Mouse (Mus musculus) intestine, embryonic 14.5 days (tissue): ENCODE measurements around the gene Hoxd10. TPM values are rescaled to one million over a fixed set of nuclear protein-coding genes. Genes with fewer than 3 reads are reported as not detected.

Source experiments
- ATAC-seq: fragments of 200-750 bp; cut with Nextera tagmentation; replicated peaks from 2 replicates; pipeline ENCODE4 v1.8.0; 2017; ENCODE audit warnings: low read depth, moderate number of reproducible peaks, moderate TSS enrichment, moderate library complexity; ENCODE audit not compliant: low FRiP score, low TSS enrichment
- DNase-seq: peaks from one replicate; pipeline ENCODE4 v3.0.0-alpha.2; 2018; ENCODE audit warnings: low spot score
- H3K27ac ChIP-seq: fragments of 300-500 bp; sonication (generic); 2 replicates; pipeline ENCODE4 v1.5.1; 2014; ENCODE audit warnings: low read depth, mild to moderate bottlenecking, control low read depth
- H3K27me3 ChIP-seq: fragments of 300-500 bp; sonication (generic); replicated peaks from 2 replicates; pipeline ENCODE4 v1.6.1; 2014; ENCODE audit warnings: low read length, control low read depth; ENCODE audit not compliant: control insufficient read depth, insufficient read depth
- H3K36me3 ChIP-seq: fragments of 300-500 bp; sonication (generic); 2 replicates; pipeline ENCODE4 v1.6.1; 2014; ENCODE audit warnings: low read length, control low read depth; ENCODE audit not compliant: control insufficient read depth, insufficient read depth
- H3K4me1 ChIP-seq: fragments of 300-500 bp; sonication (generic); replicated peaks from 2 replicates; pipeline ENCODE4 v1.6.1; 2014; ENCODE audit warnings: low read length, control low read depth, mixed read lengths; ENCODE audit not compliant: control insufficient read depth, insufficient read depth
- H3K4me2 ChIP-seq: fragments of 300-500 bp; sonication (generic); 2 replicates; pipeline ENCODE4 v1.6.1; 2014; ENCODE audit warnings: low read length
- H3K4me3 ChIP-seq: fragments of 300-500 bp; sonication (generic); 2 replicates; pipeline ENCODE4 v1.5.1; 2014; ENCODE audit warnings: low read depth, low read length, control low read depth, mixed read lengths
- H3K9ac ChIP-seq: fragments of 300-500 bp; sonication (generic); 2 replicates; pipeline ENCODE4 v1.6.1; 2014; ENCODE audit warnings: mild to moderate bottlenecking, low read length
- H3K9me3 ChIP-seq: fragments of 300-500 bp; sonication (generic); 2 replicates; pipeline ENCODE4 v1.6.1; 2016; ENCODE audit warnings: low read length, control low read depth; ENCODE audit not compliant: control insufficient read depth
- WGBS: fragments of 180-500 bp; shearing (Covaris S2); extraction: QIAGEN DNeasy Blood & Tissue Kit; methylation state at CpG from one replicate; pipeline ENCODE4 v1.1.7; 2014; 5-methylcytosine and 5-hydroxymethylcytosine counted together
- polyA plus RNA-seq: library from polyadenylated mRNA; unstranded; fragments of >200 nt; fragmentation: Nextera tagmentation; extraction: Ambion mirVana; gene quantifications from 2 replicates; pipeline ENCODE4 v1.2.1, GENCODE M21; 2014

The Hoxd10 gene
- polyA plus RNA-seq, 1 experiment from 2014 or later, result 7.8 TPM

- Histone ChIP-seq H3K36me3 (no peaks in the 10 kb centered on the region), H3K27ac (peak overlapping the region; percentile 67), H3K9ac (peak overlapping the region; percentile 41), H3K4me3 (peak overlapping the region; percentile 33), H3K27me3 (peaks cover 95% of the 10 kb centered on the region), H3K4me2 (peak overlapping the region; percentile 51), H3K9me3 (no peaks in the 10 kb centered on the region), H3K4me1 (peaks cover 19% of the 10 kb centered on the region)
- 16% methylated on average over 43 of the region's 43 CpGs for WGBS
- DNase-seq (no peak), ATAC-seq (no peak)
Observed at GRCm38 (mm10) chr2:74726973-74727639, 35.4 kb downstream of the Hoxd10 start.

DNA sequence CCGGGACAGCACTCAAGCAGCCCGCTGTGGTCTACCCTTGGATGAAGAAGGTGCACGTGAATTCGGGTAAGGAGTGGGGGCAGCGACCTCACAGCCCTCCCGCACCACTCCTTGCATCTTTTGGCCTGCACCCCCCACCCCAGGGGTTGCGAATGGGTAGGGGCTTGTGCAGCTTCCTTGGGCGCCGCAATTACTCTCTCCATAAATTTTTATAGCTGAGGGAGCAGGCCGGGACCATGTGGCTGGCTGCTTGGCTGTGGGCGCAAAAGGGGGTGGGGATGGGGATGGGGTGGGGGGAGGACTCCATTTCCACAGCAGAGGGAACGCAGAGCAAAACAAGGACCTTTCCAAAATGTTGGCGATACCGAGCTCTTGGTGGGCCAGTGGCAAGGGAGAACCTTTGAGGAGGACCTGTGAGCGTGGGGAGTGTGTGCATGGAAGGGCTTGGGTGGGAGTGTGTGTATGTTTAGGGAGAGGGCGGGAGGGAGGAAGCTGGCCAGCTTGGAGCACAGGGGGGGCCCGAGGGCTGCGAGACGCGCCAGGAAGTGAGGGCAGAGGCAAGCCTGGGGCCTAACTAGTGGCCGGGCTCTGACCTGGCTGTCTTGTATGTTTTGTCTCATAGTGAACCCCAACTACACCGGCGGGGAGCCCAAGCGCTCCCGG lies 36.0 kb downstream of the Hoxd10 start:
- Histone ChIP-seq H3K9me3 (no peaks in the 10 kb centered on the region), H3K36me3 (no peaks in the 10 kb centered on the region), H3K4me3 (peak overlapping the region; percentile 33), H3K27me3 (peaks cover 95% of the 10 kb centered on the region), H3K9ac (peak overlapping the region; percentile 41), H3K4me2 (peak overlapping the region; percentile 51), H3K27ac (peak overlapping the region; percentile 67), H3K4me1 (peaks cover 19% of the 10 kb centered on the region)
- DNase-seq (peak; percentile 65), ATAC-seq (0 out of 2 replicates have a peak, but pooled peaks have one; percentile 12)
- WGBS, result 26% methylated on average over 25 of the region's 25 CpGs

GRCm38 (mm10) chr2:74728303-74728680 lies 36.6 kb downstream of the Hoxd10 start:
- Histone ChIP-seq H3K4me1 (peaks cover 18% of the 10 kb centered on the region), H3K4me2 (peak overlapping the region; percentile 51; the same call in 1 of the 2 replicates), H3K4me3 (peak overlapping the region; percentile 33), H3K36me3 (no peaks in the 10 kb centered on the region), H3K9ac (peak overlapping the region; percentile 41), H3K27ac (peak overlapping the region; percentile 67; the same call in 1 of the 2 replicates), H3K9me3 (no peaks in the 10 kb centered on the region), H3K27me3 (peaks cover 95% of the 10 kb centered on the region)
- WGBS, result 62% methylated on average over 13 of the region's 13 CpGs
- ATAC-seq (peak; percentile 44), DNase-seq (peak; percentile 58)

DNA sequence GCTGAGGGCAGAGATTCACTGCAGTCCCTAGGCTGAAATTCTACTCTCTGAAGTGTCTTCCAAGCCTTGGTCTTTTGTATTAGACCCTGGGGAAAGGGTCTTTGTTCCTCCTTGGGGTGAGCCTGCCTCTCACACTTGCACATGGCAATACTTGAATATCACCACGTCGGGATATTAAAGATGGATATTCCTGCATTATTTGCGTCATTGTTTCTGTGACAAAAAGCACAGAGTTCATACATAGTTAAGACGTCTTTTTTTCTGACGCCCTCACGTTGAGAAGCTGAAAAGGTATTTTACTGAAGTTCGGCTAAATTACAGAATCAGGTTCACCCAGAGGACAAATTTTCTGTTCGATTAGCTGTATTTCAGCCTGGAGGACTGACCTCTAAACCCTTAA lies 38.6 kb downstream of the Hoxd10 start:
- 0 out of 2 replicates have a peak overlapping the region, but pooled peaks have one; percentile 9 for H3K27ac ChIP-seq
- H3K9me3 ChIP-seq, result no peaks in the 10 kb centered on the region
- H3K4me3 ChIP-seq, result no peak overlapping the region
- DNase-seq (no peak), ATAC-seq (no peak)
- H3K4me2 ChIP-seq, result peak overlapping the region; percentile 49
- H3K36me3 ChIP-seq, result no peaks in the 10 kb centered on the region
- peak overlapping the region; percentile 0; the same call in 1 of the 2 replicates for H3K9ac ChIP-seq
- 49% methylated on average over 8 of the region's 8 CpGs for WGBS
- H3K27me3 ChIP-seq, result peaks cover 96% of the 10 kb centered on the region
- peaks cover 6% of the 10 kb centered on the region; the same call in 1 of the 2 replicates for H3K4me1 ChIP-seq

GRCm38 (mm10) chr2:74731055-74731454 lies 39.3 kb downstream of the Hoxd10 start:
- peak overlapping the region; percentile 29; the same call in 1 of the 2 replicates for H3K27ac ChIP-seq
- no peak overlapping the region; the same call in 1 of the 2 replicates for H3K4me3 ChIP-seq
- H3K4me2 ChIP-seq, result peak overlapping the region; percentile 49
- peaks cover 8% of the 10 kb centered on the region; the same call in 1 of the 2 replicates for H3K4me1 ChIP-seq
- peaks cover 97% of the 10 kb centered on the region for H3K27me3 ChIP-seq
- DNase-seq (no peak), ATAC-seq (no peak)
- no peaks in the 10 kb centered on the region for H3K9me3 ChIP-seq
- no peaks in the 10 kb centered on the region for H3K36me3 ChIP-seq
- 0 out of 2 replicates have a peak overlapping the region, but pooled peaks have one; percentile 22 for H3K9ac ChIP-seq

- H3K4me2 ChIP-seq, result peak overlapping the region; percentile 49
- 26% methylated on average over 9 of the region's 9 CpGs for WGBS
- peaks cover 8% of the 10 kb centered on the region; the same call in 1 of the 2 replicates for H3K4me1 ChIP-seq
- H3K9me3 ChIP-seq, result no peaks in the 10 kb centered on the region
- no peak for ATAC-seq
- H3K9ac ChIP-seq, result peak overlapping the region; percentile 22; the same call in 1 of the 2 replicates
- H3K36me3 ChIP-seq, result no peaks in the 10 kb centered on the region
- H3K27ac ChIP-seq, result 0 out of 2 replicates have a peak overlapping the region, but pooled peaks have one; percentile 33
- peak; percentile 60 for DNase-seq
- peaks cover 97% of the 10 kb centered on the region for H3K27me3 ChIP-seq
- H3K4me3 ChIP-seq, result peak overlapping the region; percentile 30
Observed at GRCm38 (mm10) chr2:74731799-74732512, 40.2 kb downstream of the Hoxd10 start.

DNA sequence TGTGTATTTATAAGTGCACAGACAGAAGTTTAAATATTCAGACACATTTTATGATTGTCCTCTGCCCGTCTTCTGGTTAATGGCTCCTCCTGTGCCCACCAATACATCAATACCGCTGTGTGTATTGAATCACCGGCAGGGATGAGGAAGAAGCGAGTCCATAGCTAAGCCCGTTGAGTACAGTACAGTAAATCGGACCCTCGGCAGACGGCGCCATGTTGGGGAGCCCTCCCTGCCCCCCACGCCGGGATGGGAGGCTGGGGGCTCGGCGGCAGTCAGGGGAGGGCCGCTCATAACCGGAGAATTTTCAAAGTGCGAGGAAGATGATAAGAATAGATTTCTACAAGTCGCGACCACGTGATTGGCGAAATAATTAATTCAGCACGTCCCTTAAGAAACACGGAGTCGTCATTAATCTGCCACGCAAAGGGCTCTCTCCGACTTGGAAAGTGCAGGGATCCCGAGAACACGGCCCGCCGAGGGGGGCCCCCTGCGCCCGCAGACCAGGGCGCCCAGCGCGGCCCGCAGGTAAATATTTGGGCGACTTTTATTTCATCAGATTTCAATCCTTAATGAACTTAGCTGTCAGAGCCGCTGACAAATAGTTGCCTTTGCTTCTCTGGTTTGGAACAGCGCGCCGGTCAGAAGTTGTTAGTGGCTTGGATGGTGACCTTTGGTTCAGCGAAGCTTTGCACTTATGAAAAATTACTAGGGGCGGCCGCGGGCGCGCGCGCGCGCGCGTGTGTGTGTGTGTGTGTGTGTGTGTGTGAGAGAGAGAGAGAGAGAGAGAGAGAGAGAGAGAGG lies 41.0 kb downstream of the Hoxd10 start:
- DNase-seq, result peak; percentile 75
- Histone ChIP-seq H3K27ac (peak overlapping the region; percentile 70), H3K9ac (peak overlapping the region; percentile 29; the same call in 1 of the 2 replicates), H3K27me3 (peaks cover 97% of the 10 kb centered on the region), H3K36me3 (no peaks in the 10 kb centered on the region), H3K9me3 (no peaks in the 10 kb centered on the region), H3K4me1 (peaks cover 3% of the 10 kb centered on the region; the same call in 1 of the 2 replicates), H3K4me3 (peak overlapping the region; percentile 30), H3K4me2 (peak overlapping the region; percentile 49)
- no peak for ATAC-seq
- 3% methylated on average over 52 of the region's 52 CpGs for whole genome bisulfite sequencing
